Mouse (Mus musculus): Measurements from ENCODE around the gene Ppm1l.

DNA sequence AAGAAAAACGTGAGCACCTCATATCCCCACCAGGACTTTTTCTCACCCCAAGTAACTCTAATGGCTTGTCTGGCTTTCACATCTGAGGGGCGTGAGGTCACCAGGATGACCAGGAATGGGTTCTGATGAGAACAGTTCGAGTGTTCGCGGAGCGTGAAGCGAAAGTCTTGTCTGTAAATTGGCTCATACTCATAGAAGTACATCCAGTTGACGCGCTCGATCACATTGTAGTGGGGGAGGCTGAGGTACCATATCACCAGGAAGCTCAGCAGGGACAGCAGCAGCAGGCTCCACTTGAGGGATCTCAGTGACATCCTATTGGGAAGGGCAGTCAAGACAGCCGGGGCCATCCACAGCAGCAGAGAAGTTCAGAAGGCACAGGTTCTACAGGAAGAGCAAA lies 258.9 kb downstream of the Ppm1l start:
- TF ChIP-seq CTCF (IDR thresholded peaks at IDR 0.05; ENCODE audit: low read depth, low read length) = no peak
- TF ChIP-seq POLR2A (IDR thresholded peaks at IDR 0.05; ENCODE audit: borderline replicate concordance, low read depth, low read length) = no peak

Measured in bone marrow macrophage, adult 2 months (primary cell).